Mouse (Mus musculus) embryonic fibroblast, embryonic 13.5 days (primary cell): ENCODE data around the gene St6galnac1.

Experiments
- CTCF ChIP-seq: IDR thresholded peaks from 2 replicates; pipeline ENCODE4 v1.5.1; 2011; ENCODE audit warnings: mild to moderate bottlenecking, control low read depth, low read length, moderate library complexity, borderline replicate concordance; ENCODE audit not compliant: insufficient read depth
- POLR2A ChIP-seq: IDR thresholded peaks from 2 replicates; pipeline ENCODE4 v1.6.1; 2011; ENCODE audit warnings: low read depth, mild to moderate bottlenecking, control low read depth, low read length, moderate library complexity

DNA sequence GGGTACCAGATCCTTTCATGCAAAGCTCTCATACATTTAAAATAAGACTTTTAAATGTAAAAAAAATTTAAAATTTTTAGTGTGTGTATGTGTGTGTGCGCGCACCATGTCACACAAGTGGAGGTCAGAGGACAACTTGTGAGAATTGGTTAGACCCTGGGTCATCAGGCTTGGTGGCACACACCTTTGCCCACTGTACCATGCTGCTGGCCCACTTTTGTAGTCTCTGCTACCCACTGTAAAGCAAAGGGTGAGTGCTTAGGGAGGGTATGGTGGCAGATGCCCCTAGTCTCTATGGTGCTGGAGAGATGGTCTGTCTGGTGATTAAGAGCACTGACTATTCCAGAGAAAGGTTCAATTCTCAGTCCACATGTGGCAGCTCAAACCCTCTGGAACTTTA is 47.9 kb upstream of the St6galnac1 start:
- no peak for TF ChIP-seq POLR2A
- no peak for TF ChIP-seq CTCF
